In genomic region chr4:48226800-48227199, GRCm38 (mm10) we compare ENCODE assay signal across 26 mouse cellular contexts. TPM values are rescaled to one million over a fixed set of nuclear protein-coding genes. Genes with fewer than 3 reads are reported as not detected.
A peak's percentile ranks its signal among the peaks of the same experiment; 100 is the strongest.
DNase-seq lines count a peak whose midpoint lies in the region; ATAC-seq and TF ChIP-seq lines count a peak whose summit lies in the region.
"Had no signal": no experiment of that assay in that cellular context is flagged by ENCODE, and none has a peak within 500 bp of the region (broad histone marks: within the 10 kb centered on the region; RNA-seq: fewer than 3 reads in every experiment).

No protein-coding gene starts in this region.

- H3K36me3 ChIP-seq in lung, embryonic 16.5 days (ENCODE audit: control insufficient read depth, insufficient read depth, low read length) = no peaks in the 10 kb centered on the region
- no peaks in the 10 kb centered on the region for H3K36me3 ChIP-seq in ES-E14 (ENCODE audit: control insufficient read depth, insufficient read depth, low read length, poor library complexity, severe bottlenecking)
- no peaks in the 10 kb centered on the region for H3K36me3 ChIP-seq in intestine, postnatal 0 days (ENCODE audit: control insufficient read depth, insufficient read depth)
- no peaks in the 10 kb centered on the region for H3K36me3 ChIP-seq in stomach, embryonic 16.5 days (ENCODE audit: control insufficient read depth, insufficient read depth, low read length)
- H3K36me3 ChIP-seq in forebrain, embryonic 10.5 days (replicated peaks) = no peaks in the 10 kb centered on the region
- H3K36me3 ChIP-seq: embryonic facial prominence, embryonic 12.5 days; hindbrain, embryonic 12.5 days; kidney, embryonic 15.5 days; liver, embryonic 15.5 days; midbrain, embryonic 12.5 days; neural tube, embryonic 15.5 days had no signal

- peak; percentile 43; the same call in 1 of the 2 replicates for ATAC-seq in lung, embryonic 16.5 days (ENCODE audit: low read depth)
- ATAC-seq in intestine, postnatal 0 days = peak; percentile 36; the same call in 1 of the 2 replicates
- peak; percentile 84; the same call in 1 of the 2 replicates for ATAC-seq in stomach, embryonic 16.5 days (ENCODE audit: insufficient read depth, low FRiP score)
- no peak for ATAC-seq in inflammation-experienced regulatory T-cells, adult 6 months
- ATAC-seq: activated CD4-positive, CD25-positive, alpha-beta regulatory T cell, adult 4 months; CD4-positive, CD25-positive, alpha-beta regulatory T cell, adult 4 months; forebrain, embryonic 13.5 days; Patski had no signal

- DNase-seq in lung, postnatal 4 days = no peak
- peak; percentile 13 for DNase-seq in ES-E14 (ENCODE audit: low read depth, low spot score)
- DNase-seq in forebrain, embryonic 10.5 days (ENCODE audit: extremely low spot score, low spot score) = no peak
- DNase-seq: adrenal gland, adult 8-10 months; cerebellum, adult 18-20 months; cerebellum, postnatal 25 days; gastrocnemius, adult 2 months; kidney, postnatal 36 days; layer of hippocampus, adult 9-11 months; right cerebral cortex, adult 18-20 months; thymus, postnatal 25 days had no signal

- H3K27me3 ChIP-seq in lung, embryonic 16.5 days (ENCODE audit: control insufficient read depth, insufficient read depth, low read depth, low read length) = no peaks in the 10 kb centered on the region
- no peaks in the 10 kb centered on the region for H3K27me3 ChIP-seq in intestine, postnatal 0 days (replicated peaks; ENCODE audit: control insufficient read depth, insufficient read depth, low read length)
- no peaks in the 10 kb centered on the region for H3K27me3 ChIP-seq in stomach, embryonic 16.5 days (ENCODE audit: control insufficient read depth, insufficient read depth, low read length)
- no peaks in the 10 kb centered on the region for H3K27me3 ChIP-seq in forebrain, embryonic 10.5 days (ENCODE audit: poor library complexity, severe bottlenecking)
- H3K27me3 ChIP-seq: embryonic facial prominence, embryonic 12.5 days; forebrain, embryonic 13.5 days; hindbrain, embryonic 12.5 days; kidney, embryonic 15.5 days; liver, embryonic 15.5 days; midbrain, embryonic 12.5 days; neural tube, embryonic 15.5 days; Patski had no signal

- H3K27ac ChIP-seq in lung, embryonic 16.5 days (ENCODE audit: low read length) = no peak overlapping the region
- H3K27ac ChIP-seq in ES-E14 (ENCODE audit: insufficient read depth, low read depth, low read length, poor library complexity, severe bottlenecking) = no peak overlapping the region
- no peak overlapping the region for H3K27ac ChIP-seq in intestine, postnatal 0 days (ENCODE audit: low read depth, low read length)
- peak overlapping the region; percentile 72 for H3K27ac ChIP-seq in stomach, embryonic 16.5 days (ENCODE audit: low read length)
- no peak overlapping the region for H3K27ac ChIP-seq in forebrain, embryonic 10.5 days
- H3K27ac ChIP-seq: embryonic facial prominence, embryonic 12.5 days; forebrain, embryonic 13.5 days; gastrocnemius, adult 2 months; hindbrain, embryonic 12.5 days; kidney, embryonic 15.5 days; liver, embryonic 15.5 days; midbrain, embryonic 12.5 days; neural tube, embryonic 15.5 days had no signal

- no peaks in the 10 kb centered on the region for H3K9me3 ChIP-seq in lung, embryonic 16.5 days (ENCODE audit: control insufficient read depth, low read length)
- no peaks in the 10 kb centered on the region for H3K9me3 ChIP-seq in ES-E14 (ENCODE audit: control insufficient read depth, insufficient read depth, low read depth, low read length)
- H3K9me3 ChIP-seq in intestine, postnatal 0 days (ENCODE audit: control insufficient read depth) = no peaks in the 10 kb centered on the region
- no peaks in the 10 kb centered on the region for H3K9me3 ChIP-seq in stomach, embryonic 16.5 days (replicated peaks; ENCODE audit: control insufficient read depth, low read length)
- no peaks in the 10 kb centered on the region for H3K9me3 ChIP-seq in forebrain, embryonic 10.5 days
- H3K9me3 ChIP-seq: embryonic facial prominence, embryonic 12.5 days; forebrain, embryonic 13.5 days; G1E; hindbrain, embryonic 12.5 days; kidney, embryonic 15.5 days; liver, embryonic 15.5 days; midbrain, embryonic 12.5 days; neural tube, embryonic 15.5 days had no signal

- H3K9ac ChIP-seq in lung, embryonic 16.5 days (ENCODE audit: low read length) = no peak overlapping the region
- no peak overlapping the region for H3K9ac ChIP-seq in ES-E14 (ENCODE audit: insufficient read depth, low read depth, low read length, poor library complexity, severe bottlenecking)
- no peak overlapping the region for H3K9ac ChIP-seq in intestine, postnatal 0 days (ENCODE audit: low read depth, low read length)
- no peak overlapping the region for H3K9ac ChIP-seq in stomach, embryonic 16.5 days (ENCODE audit: low read length)
- H3K9ac ChIP-seq: embryonic facial prominence, embryonic 12.5 days; forebrain, embryonic 13.5 days; hindbrain, embryonic 12.5 days; kidney, embryonic 15.5 days; liver, embryonic 15.5 days; midbrain, embryonic 12.5 days; neural tube, embryonic 15.5 days had no signal

- no peak overlapping the region for H3K4me2 ChIP-seq in lung, embryonic 16.5 days (ENCODE audit: low read depth, low read length)
- no peak overlapping the region for H3K4me2 ChIP-seq in intestine, postnatal 0 days (replicated peaks; ENCODE audit: low read depth)
- H3K4me2 ChIP-seq in stomach, embryonic 16.5 days (ENCODE audit: low read depth, low read length) = no peak overlapping the region
- H3K4me2 ChIP-seq: embryonic facial prominence, embryonic 12.5 days; forebrain, embryonic 13.5 days; hindbrain, embryonic 12.5 days; kidney, embryonic 15.5 days; liver, embryonic 15.5 days; midbrain, embryonic 12.5 days; neural tube, embryonic 15.5 days had no signal

- no peak overlapping the region for H3K4me3 ChIP-seq in lung, embryonic 16.5 days (ENCODE audit: low read length)
- no peak overlapping the region for H3K4me3 ChIP-seq in ES-E14 (ENCODE audit: insufficient read depth in 1 of 2, low read depth in 1 of 2, low read length in 2 of 2, poor library complexity in 1 of 2, severe bottlenecking in 1 of 2)
- no peak overlapping the region for H3K4me3 ChIP-seq in intestine, postnatal 0 days (ENCODE audit: low read depth, low read length)
- H3K4me3 ChIP-seq in stomach, embryonic 16.5 days (replicated peaks; ENCODE audit: low read length) = no peak overlapping the region
- no peak overlapping the region for H3K4me3 ChIP-seq in forebrain, embryonic 10.5 days
- H3K4me3 ChIP-seq: embryonic facial prominence, embryonic 12.5 days; forebrain, embryonic 13.5 days; gastrocnemius, adult 2 months; hindbrain, embryonic 12.5 days; kidney, embryonic 15.5 days; liver, embryonic 15.5 days; midbrain, embryonic 12.5 days; neural tube, embryonic 15.5 days had no signal

- in situ Hi-C loops in ES-E14 (cut with MboI; ENCODE audit: low sequenced_read_pairs in 2 of 2, unreplicated experiment in 2 of 2) = no loop called here

- no peaks in the 10 kb centered on the region for H3K4me1 ChIP-seq in lung, embryonic 16.5 days (replicated peaks; ENCODE audit: control insufficient read depth, insufficient read depth, low read length)
- H3K4me1 ChIP-seq in ES-E14 (ENCODE audit: control insufficient read depth in 2 of 2, insufficient read depth in 2 of 2, low read length in 2 of 2, poor library complexity in 1 of 2) = peaks cover 0 to 3% of the 10 kb centered on the region in 2 experiments; a peak in 1 of 4 replicates
- H3K4me1 ChIP-seq in intestine, postnatal 0 days (replicated peaks; ENCODE audit: control insufficient read depth, insufficient read depth, low read length) = no peaks in the 10 kb centered on the region; the same call in 1 of the 2 replicates
- peaks cover 10% of the 10 kb centered on the region; the same call in 1 of the 2 replicates for H3K4me1 ChIP-seq in stomach, embryonic 16.5 days (ENCODE audit: control insufficient read depth, insufficient read depth, low read length)
- no peaks in the 10 kb centered on the region for H3K4me1 ChIP-seq in forebrain, embryonic 10.5 days
- H3K4me1 ChIP-seq: embryonic facial prominence, embryonic 12.5 days; forebrain, embryonic 13.5 days; hindbrain, embryonic 12.5 days; kidney, embryonic 15.5 days; liver, embryonic 15.5 days; midbrain, embryonic 12.5 days; neural tube, embryonic 15.5 days had no signal

- no peak for TF ChIP-seq CTCF in intestine, postnatal 0 days (IDR thresholded peaks at IDR 0.05; ENCODE audit: low read depth)

- WGBS in lung, embryonic 16.5 days = 31% methylated on average over 3 of the region's 3 CpGs
- 20% methylated on average over 3 of the region's 3 CpGs for WGBS in intestine, postnatal 0 days
- 33% methylated on average over 3 of the region's 3 CpGs for WGBS in stomach, embryonic 16.5 days
- WGBS in forebrain, embryonic 10.5 days = 78% methylated on average over 3 of the region's 3 CpGs

TF ChIP-seq in ES-E14, 5 proteins besides CTCF, POLR2A, EP300 and RAD21:
- TF ChIP-seq ZNF384 (IDR thresholded peaks at IDR 0.05; ENCODE audit: low read depth, low read length) (no peak), HCFC1 (IDR thresholded peaks at IDR 0.05; ENCODE audit: borderline replicate concordance, insufficient read depth, low read length) (no peak), CHD2 (IDR thresholded peaks at IDR 0.05; ENCODE audit: low read depth, low read length) (no peak), ZC3H11A (IDR thresholded peaks at IDR 0.05; ENCODE audit: borderline replicate concordance, low read depth, low read length) (no peak), MAFK (IDR thresholded peaks at IDR 0.05; ENCODE audit: insufficient read depth, low read depth, low read length) (no peak)

RNA-seq across cellular contexts. Expression of gene Erp44, which starts 52.6 kb away (rescaled TPM):
- 88.4 and 95.8 TPM in 2 replicates for polyA plus RNA-seq in lung, embryonic 16.5 days (2015; fragmentation: Nextera tagmentation; extraction: Ambion mirVana)
- total RNA-seq in ES-E14 (2012; rRNA removed) = 39.7 and 47.5 TPM in 2 replicates
- polyA plus RNA-seq in intestine, postnatal 0 days (2015; fragmentation: Nextera tagmentation; extraction: Ambion mirVana) = 75.7 and 78.8 TPM in 2 replicates
- 120 and 125 TPM in 2 replicates for polyA plus RNA-seq in stomach, embryonic 16.5 days (2015; fragmentation: Nextera tagmentation; extraction: Ambion mirVana)
- 10 to 100 TPM; 48.4 to 84.8 (median 60.7) TPM for polyA plus RNA-seq in inflammation-experienced regulatory T-cells, adult 6 months (2017; shearing (Covaris generic))
- polyA plus RNA-seq in forebrain, embryonic 10.5 days (2016; fragmentation: Nextera tagmentation; extraction: Ambion mirVana) = 59.4 and 59.8 TPM in 2 replicates

RNA-seq across cellular contexts. Expression of gene Invs, which starts 52.8 kb away (rescaled TPM):
- polyA plus RNA-seq in lung, embryonic 16.5 days (2015; fragmentation: Nextera tagmentation; extraction: Ambion mirVana) = 10.0 and 10.2 TPM in 2 replicates
- 3.6 and 3.8 TPM in 2 replicates for total RNA-seq in ES-E14 (2012; rRNA removed)
- polyA plus RNA-seq in intestine, postnatal 0 days (2015; fragmentation: Nextera tagmentation; extraction: Ambion mirVana) = 1.8 and 2.4 TPM in 2 replicates
- polyA plus RNA-seq in stomach, embryonic 16.5 days (2015; fragmentation: Nextera tagmentation; extraction: Ambion mirVana) = 9.2 and 10.2 TPM in 2 replicates
- 10 to 100 TPM in 1 of 3 experiments, 1 to 10 TPM in 2; 6.0 to 12.4 (median 9.7) TPM for polyA plus RNA-seq in inflammation-experienced regulatory T-cells, adult 6 months (2017; shearing (Covaris generic))
- 9.3 and 9.8 TPM in 2 replicates for polyA plus RNA-seq in forebrain, embryonic 10.5 days (2016; fragmentation: Nextera tagmentation; extraction: Ambion mirVana)
